Mouse (Mus musculus): ENCODE results near the gene Eno4. TPM values are rescaled to one million over a fixed set of nuclear protein-coding genes. Genes with fewer than 3 reads are reported as not detected.
A peak's percentile ranks its signal among the peaks of the same experiment; 100 is the strongest.
"Not testable (repeated sequence)": the region's sequence is repeated elsewhere in the genome, so short reads cannot be mapped to it uniquely, and the experiment has no call there.

Gene Eno4
- under 1 TPM in 1 of 2 experiments, not detected in 1; 0.26 TPM for total RNA-seq (2021)
- long read RNA-seq, experiment 1 = 0 reads
- long read RNA-seq, experiment 2 = 0 reads

DNA sequence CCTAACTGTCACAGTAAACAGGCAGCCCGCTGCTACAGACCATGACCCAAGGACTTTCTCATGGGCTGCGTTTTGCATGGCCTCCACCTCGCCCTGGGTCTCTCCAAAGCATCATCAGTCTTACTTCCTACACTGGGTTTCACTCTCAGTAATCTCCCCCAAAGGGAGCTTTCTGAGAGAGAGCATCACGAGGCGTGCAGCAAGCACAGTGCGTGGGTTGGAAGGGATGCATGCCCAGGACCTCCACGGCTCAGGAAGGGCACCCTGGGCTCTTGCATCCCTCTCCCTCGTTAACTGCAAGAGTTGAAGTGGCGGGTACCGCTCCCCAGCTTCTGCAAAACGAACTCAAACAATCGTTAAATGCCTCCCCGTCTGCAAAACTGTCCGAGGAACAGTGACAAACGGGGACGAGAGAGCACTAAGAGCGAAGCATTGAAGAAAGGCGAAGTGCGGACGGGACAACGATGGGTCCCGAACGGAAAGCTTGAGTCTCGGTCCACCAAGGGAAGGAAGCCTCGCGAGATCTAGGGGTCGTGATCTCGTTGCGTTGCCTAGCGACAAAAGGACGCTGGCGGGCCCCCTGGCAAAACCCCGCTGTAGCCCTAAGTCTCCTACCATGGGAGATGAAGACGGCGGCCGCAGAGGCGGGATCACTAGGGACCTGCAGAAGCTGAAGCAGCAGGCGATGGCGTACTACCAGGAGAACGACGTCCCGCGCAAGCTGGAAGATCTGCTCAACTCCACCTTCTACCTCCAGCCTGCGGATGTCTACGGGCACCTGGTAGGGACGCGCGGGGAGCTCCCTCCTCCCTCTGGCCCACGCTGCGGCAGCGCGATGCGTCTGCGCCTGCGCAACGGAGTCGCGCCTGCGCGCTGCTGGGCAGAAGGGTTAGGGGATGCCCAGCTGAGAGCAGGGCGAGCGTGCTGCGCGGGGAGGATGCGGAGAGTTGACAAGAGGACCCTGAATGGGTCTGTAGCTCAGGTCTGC, at the start of gene Eno4, which contains the start of gene Hspa12a:
Gene Eno4 (plus strand): TSS at position 585 of the 988 bp plus-strand sequence.
Gene Hspa12a (minus strand): TSS at position 814 of the 988 bp plus-strand sequence.
- peak; percentile 93 to 95 for DNase-seq (ENCODE audit: low spot score in 2 of 2)

DNA sequence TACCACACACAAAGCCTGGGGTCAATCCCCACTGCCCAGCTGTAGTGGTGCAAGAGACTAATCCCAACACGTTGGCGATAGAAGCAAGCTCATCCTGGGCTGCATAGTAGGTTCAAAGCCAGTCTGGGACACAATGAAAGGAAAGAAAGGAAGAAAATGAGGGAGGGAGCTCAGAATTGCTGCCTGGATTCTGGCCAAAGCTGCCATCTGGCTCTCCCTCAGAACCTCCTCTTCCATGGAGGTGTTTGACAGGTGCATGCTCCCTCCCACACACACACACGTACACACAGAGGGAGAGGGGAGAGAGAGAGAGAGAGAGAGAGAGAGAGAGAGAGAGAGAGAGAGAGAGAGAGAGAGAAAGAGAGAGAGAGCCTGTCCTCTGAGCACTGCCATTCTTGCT, 47.0 kb upstream of the Eno4 start:
- no peak for DNase-seq (ENCODE audit: low spot score in 2 of 2)

DNA sequence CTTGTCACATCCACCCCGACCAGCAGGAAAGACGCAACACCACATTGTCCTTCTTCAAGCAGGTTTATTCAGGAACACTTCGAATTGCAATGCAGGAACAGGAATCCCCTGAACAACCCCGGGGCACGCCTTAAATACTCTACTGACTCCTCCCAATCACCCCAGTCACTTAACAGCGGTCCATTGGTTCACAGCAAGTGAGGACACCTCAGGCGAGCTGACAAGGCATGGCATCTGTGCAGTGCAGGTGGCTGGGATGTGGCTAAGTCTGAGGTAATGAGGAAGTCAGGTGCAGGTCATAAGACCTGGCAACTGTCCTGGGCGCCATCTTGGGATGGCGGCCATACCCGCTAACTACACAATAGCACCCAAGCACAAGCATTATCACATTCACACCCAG, 42.8 kb upstream of the Eno4 start:
- DNase-seq (ENCODE audit: low spot score in 2 of 2) = not testable (repeated sequence)

DNA sequence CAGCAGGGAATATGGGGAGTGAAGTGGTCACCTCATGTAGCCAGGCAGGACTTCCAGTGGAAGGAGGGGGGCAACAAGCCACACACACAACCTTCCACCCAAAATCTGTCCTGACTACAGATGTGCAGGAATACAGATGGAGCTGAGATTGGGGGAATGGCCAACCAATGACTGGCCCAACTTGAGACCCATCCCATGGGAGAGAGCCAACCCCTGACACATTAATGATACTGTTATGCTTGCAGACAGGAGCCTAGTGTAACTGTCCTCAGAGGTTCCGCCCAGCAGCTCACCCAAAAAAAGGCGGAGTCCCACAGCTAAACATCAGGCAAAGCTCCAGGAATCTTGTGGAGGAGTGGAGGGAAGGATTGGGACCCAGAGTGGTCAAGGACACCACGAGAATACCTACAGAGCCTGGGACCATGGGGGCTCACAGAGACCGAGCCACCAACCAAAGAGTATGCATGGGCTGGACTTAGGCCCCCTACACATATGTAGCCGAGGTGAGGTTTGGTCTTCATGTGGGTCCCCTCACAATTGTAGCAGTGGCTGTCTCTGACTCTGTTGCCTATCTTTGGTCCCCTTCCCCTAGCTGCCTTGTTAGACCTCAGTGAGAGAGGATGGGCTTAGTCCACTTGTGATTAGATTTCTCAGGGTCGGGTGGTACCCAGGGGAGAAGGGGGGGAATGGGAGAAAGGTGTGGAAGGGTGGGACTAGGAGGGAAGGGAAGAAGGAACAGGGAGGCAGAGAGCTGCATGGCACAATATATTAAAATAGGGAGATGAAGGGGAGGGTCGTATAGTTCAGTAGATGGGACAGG, 39.9 kb upstream of the Eno4 start:
- no peak for DNase-seq (ENCODE audit: low spot score in 2 of 2)

DNA sequence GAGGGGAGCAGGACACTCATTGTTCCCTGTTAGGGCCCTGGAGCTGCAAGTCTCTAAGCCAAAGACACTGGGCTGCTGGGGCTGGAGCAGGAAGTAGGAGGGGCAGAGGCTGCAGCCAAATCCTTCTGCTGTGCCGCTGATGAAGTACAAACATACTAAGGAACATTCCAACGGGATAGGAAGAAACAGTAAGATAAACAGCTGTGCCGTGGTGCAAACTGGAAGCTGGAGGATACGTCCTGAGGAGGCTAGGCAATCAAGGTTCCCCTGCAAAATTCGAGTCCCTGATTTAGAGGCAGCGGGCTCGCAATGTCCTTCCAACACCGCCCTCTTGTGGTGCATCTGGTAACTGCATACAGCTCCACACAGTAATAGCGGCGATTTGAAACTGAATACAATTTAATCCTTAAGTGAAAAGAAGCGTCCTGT, 39.3 kb upstream of the Eno4 start:
- peak; percentile 71 to 85 for DNase-seq (ENCODE audit: low spot score in 2 of 2)

DNA sequence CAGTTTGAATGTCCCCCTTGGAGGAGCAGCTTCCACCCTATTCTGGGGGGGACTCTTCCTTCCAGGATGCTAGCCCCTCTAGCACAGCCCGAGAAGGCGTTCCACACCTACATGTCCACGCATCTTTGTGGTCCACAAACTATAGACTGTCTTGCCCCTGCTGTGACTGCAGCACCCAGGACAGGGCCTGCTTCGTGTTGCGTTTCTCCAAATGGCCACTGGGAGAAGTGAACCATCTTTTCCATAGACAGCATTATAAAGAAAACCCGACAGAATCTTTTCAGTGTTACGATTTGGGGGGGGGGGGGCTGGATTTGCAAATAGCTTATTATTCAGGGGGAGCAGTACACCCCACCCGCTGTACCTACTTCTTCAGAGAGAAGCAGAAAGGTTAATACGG, 36.5 kb upstream of the Eno4 start:
- DNase-seq (ENCODE audit: low spot score in 2 of 2) = no peak

DNA sequence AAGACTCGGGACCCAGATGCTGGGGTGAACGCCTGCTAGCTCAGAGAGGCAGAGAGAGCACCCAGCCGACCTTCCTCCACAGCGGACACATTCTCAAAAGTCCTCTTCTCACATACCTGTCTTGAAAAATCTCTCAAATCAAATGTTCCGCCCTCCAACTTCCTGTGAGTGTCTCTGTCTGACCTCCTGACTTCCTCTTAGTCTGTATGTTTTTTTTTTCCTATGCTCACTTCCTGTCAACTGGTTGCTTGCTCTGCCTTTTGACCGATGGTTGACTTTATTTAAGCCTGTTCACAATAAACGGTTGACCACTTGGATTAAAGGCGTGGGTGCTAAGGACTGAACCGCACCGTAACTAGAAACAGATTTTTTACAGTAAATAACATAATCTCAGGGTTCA, 35.2 kb upstream of the Eno4 start:
- no peak for DNase-seq (ENCODE audit: low spot score in 2 of 2)

DNA sequence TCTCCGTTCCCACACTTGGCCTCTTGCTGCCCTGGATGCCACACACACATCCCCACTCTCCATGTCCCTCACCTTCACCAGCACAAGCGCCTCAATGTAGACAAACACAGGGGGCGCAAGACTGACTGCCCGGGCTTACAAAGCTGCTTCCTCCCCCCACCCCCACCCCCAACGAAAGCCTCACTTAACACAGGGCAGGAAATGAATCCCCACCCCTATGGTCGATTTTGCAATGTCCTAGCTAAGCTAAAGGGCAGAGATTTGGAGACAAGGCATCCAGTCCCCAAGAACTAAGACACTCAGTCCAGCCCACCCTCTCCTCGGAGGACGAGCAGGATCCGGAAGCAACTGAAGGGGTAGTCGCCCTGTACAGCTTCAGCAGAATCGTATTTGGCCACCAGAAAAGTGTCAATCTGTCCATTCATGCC, 32.3 kb upstream of the Eno4 start:
- no peak for DNase-seq (ENCODE audit: low spot score in 2 of 2)

DNA sequence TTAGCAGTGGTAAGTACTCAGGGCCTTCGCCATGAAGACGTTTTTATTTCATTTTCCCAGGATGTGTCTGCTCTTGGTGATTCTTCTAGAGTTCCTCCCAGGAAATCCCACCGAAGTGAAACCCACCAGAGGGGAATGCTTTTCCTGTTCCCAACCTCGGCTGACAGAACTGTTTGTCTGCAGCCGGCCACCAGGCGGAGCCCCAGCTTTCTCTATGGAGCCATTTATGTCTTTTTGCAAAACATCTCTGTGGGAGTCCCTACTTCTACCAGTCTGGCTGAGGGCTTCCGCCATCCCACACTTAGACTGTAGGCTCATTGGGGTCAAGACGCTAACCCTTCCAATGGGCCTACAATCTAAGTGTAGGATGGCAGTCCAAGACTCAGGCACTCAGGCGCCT, 31.8 kb upstream of the Eno4 start:
- peak; percentile 51 to 76 for DNase-seq (ENCODE audit: low spot score in 2 of 2)

DNA sequence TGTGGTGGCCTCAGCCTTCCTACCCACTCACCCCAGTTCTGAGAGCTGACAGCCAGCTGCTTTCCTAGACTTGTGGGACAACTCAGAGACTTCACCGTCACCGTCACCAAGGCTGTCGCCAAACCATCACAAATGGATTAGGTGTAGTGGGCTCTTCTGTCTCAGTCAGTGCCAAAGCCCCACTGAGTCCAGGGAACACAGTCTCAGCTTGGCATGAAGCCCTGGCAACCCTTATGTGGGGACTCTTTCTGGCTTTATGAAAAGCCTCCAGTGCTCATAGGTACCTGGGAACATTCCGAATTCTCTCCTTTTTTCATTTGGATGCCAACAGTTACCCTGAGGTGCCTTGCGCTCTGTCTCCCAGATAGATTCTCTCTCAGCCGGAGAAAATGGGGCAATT, 29.9 kb upstream of the Eno4 start:
- DNase-seq (ENCODE audit: low spot score in 2 of 2) = no peak

DNA sequence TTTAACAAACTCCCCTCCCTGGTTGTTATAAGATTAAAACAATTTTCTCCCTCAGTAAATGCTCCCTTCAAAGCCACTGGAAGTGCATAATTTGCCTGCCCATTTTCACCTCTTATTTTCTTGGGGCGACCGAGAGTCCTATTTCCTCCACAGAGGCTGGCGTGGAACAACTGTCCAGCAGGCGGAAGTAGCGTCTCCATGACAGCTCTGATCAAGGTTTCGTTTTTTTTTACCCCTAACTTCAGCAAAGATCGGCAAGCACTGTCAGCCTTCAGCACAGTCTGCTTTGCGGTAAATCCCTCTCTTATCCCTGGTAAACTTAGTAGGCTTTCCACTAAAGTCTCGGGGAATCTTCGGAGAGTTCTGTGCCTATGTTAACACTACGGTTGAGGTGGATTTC, 24.6 kb upstream of the Eno4 start:
- no peak for DNase-seq (ENCODE audit: low spot score in 2 of 2)

DNA sequence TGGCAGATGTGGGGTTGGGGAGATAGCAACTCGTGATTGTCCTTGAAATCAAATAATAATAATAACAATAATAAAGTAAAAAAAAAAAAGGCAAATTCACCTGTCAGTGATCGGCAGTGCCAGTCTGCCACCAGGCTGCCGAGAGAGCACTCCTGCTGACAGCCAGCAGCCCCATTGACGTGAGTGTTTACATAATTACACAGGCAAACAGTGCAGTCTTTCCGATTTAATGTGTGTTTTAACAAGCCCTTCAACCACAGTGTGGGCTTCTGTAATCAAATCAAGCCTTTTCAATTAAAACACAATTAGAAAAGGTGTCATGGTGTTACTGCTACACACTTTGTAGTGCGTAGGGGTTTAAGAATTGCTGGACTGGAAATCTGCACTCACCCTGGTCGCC, 24.1 kb upstream of the Eno4 start:
- DNase-seq (ENCODE audit: low spot score in 2 of 2) = no peak

DNA sequence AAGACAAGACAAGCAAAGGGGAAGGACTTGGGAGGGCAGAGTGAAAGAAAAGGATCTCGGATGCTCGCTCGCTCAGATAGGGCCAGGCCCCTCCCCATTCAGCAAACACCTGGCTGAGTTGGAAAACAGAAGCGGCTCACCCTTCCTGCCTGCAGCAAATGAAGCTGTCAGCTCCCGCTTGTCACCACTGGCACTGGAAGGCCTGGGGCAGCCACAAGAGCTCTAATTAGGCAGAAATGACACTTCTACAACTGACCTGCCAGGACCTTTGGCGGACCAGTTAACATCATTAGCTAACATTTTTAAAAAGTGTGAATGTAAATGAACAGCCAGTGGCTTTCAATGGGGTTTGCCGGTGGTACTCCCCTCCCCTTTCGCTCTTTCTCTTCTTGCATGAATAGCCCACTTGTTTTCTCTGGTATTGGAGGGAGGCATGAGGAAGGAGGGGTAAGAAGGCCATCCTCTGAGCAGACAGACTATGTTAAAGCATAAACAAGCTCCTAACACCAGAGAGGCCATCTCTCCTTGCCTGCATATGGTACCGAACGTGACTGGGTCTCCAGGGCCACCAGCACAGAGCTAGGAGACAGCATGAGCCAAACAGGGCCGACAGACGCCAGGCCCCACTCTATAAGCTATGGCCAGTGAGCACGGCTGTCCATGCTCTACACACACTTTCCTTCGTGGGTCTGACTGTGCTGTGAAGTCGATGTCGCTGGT, 12.0 kb upstream of the Eno4 start:
- no peak for DNase-seq (ENCODE audit: low spot score in 2 of 2)

DNA sequence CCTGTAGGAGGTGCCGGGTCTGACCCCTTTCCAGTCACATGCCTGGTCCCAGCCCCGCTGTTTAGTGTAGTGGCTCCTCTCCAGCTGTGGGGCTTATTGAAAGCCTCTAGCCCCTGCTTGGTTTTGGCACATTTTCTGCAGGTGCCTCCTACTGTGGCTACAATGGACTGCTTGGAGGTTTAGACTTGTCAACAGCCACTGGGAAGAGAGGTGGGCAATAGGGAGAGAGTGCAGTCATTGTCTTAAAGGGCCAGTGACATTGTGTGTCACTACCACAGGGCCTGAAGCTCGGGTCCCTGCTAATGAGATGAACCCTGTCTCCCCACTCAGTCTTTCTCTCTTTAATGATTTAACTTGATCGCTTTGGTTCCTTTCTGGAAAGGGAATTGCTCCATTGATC, 10.2 kb upstream of the Eno4 start:
- no peak for DNase-seq (ENCODE audit: low spot score in 2 of 2)

DNA sequence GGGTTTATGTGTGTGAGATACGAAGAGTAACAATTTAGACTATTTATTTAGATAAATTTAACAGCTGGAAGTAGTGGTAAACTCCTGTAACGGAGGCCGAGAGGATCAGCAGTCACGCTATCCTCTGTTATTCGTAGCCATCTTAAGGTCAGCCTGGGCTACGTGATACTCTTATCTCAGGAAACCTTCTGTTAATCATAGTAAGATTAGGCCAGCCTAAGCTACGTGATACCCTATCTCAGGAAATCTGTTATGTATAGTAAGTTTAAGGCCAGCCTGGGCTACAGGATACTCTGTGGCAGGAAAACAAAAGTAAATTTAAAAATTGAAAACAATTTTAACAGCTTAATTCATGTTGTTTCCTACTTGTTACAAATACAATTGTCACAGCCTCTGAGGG, 2.7 kb downstream of the Eno4 start:
- no peak for DNase-seq (ENCODE audit: low spot score in 2 of 2)

DNA sequence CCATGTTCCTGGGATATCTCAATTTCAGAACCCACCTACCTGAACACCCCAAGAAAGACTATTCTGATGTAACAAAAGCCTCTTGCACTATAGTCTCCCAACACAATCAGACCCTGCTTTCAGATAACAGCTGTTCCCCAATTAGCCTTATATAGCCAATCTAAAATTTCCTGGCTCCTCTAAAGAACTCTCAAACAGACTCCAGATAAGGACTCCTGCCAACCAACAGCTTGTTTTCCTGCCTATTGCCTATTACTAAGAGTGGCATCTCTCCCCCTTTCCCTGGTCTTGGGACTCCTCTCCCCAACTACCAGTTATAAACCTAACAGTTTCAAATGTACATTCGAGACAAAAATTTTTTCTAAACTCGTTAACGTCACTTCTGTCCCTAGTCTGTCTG, 8.3 kb downstream of the Eno4 start:
- no peak for DNase-seq (ENCODE audit: low spot score in 2 of 2)

DNA sequence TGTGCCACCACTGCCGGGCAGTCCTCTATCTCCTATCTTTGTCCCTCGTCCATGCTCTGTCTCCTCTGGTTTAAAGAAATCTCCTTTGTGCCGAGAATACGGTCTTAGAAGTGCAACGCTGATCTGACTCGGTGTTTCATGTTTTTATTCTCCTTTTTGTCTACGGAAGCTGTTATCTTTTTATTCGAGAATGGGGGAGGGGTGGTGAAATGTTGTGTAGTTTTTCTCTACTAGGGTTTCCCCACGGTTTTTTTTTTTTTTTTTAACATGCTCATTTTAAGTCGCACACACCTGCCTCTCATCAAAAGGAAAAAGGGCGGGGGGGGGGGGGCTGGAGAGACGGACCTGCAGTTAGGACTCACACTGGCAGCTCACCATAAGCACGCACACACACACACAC, 9.0 kb downstream of the Eno4 start:
- DNase-seq (ENCODE audit: low spot score in 2 of 2) = no peak

DNA sequence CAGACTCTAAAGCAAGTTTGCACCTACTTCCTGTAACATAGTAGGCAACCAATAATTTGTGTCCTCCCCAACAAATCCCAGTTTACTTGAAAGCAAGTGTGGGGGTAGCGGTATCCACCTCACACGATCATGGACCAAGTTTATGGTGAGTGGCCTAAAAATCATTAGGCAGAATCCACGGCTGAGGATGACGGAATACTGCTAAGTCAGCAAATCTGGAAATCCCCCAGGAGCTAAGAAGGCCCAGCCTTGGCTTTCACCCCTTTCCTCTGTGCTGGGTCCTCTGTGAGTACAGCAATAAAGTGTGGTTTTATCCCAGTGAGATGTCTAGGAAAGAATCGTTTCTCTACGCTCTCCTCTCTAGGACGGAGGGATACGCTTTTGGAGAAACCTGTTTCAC, 11.6 kb downstream of the Eno4 start:
- DNase-seq (ENCODE audit: low spot score in 2 of 2) = no peak

DNA sequence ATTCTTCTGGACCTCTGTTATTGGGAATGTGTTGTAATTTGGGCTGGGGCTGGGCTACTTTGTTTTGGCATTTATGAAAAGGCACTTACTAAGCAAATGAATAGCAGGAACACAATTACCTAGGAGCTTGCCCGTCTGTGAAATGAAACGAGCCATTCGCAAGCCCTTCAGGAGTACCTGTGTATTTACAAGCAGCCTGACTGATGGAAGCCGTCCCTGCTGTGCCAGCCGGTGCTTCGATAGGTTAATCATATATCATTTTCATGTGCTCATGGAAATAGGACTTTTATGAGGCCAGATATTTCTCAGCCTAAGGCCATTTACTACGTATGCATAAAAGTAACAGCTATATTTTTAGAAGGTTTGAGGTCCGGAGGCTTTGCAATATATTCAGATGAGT, 19.8 kb downstream of the Eno4 start:
- DNase-seq (ENCODE audit: low spot score in 2 of 2) = no peak

DNA sequence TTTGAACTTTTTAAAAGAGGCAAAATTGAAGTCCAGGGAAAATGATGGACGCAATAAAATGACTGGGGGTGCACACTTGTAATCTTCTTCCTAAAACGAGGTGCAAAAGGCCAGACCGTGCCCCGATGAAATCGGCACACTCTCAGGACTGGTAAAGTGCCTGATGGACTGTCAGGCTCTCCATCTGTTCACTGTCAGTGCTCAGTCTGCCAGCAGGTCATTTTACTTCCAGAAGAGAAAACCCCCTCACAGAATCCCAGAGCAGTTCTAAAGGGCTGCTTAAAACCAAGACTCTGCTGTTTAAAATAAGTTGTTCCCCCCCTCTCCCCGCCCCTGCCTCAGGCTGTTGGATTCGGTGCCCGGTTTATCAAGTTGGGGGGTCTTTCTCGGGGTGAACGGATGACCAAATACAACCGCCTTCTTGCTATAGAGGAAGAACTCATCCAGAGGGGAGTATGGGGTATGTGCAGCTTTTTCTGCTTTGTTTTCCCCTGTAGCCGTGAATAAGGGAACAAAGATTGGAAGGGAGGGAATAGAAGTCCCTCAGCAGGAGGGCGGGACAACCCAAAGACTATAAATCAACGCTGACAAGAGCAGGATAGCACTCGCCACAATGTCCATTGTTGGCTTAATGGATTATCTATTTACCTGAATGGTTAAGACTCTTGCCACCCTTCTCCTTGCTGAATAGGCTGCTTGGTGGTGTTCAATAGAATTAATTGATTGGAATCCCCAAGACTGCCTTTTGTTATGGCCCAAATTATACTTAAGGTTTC, 25.7 kb downstream of the Eno4 start:
- no peak for DNase-seq (ENCODE audit: low spot score in 2 of 2)

Data from gastrocnemius, postnatal 4 days (tissue).